Mouse (Mus musculus): Measurements from ENCODE around the gene Pfdn5.
"Not testable (repeated sequence)": the region's sequence is repeated elsewhere in the genome, so short reads cannot be mapped to it uniquely, and the experiment has no call there.

Gene Pfdn5

GRCm38 (mm10) chr15:102335925-102336324 lies 10.0 kb downstream of the Pfdn5 start:
- not testable (repeated sequence) for DNase-seq

GRCm38 (mm10) chr15:102336946-102337345 lies 11.0 kb downstream of the Pfdn5 start:
- DNase-seq = no peak

- DNase-seq = no peak
Observed at GRCm38 (mm10) chr15:102339612-102340011, 13.7 kb downstream of the Pfdn5 start.

- DNase-seq = no peak
Observed at GRCm38 (mm10) chr15:102341580-102341979, 15.7 kb downstream of the Pfdn5 start.

- DNase-seq = no peak
Observed at GRCm38 (mm10) chr15:102344490-102344889, 18.6 kb downstream of the Pfdn5 start.

GRCm38 (mm10) chr15:102346444-102346843 lies 20.5 kb downstream of the Pfdn5 start:
- DNase-seq = no peak

- peak; percentile 94 for DNase-seq
Observed at GRCm38 (mm10) chr15:102350138-102350941, 24.4 kb downstream of the Pfdn5 start, which contains the start of gene Aaas. Gene Aaas, minus strand, starts transcription at chr15:102350771.

GRCm38 (mm10) chr15:102350942-102351291 lies 25.0 kb downstream of the Pfdn5 start:
- DNase-seq = no peak

- no peak for DNase-seq
Observed at GRCm38 (mm10) chr15:102352177-102352576, 26.3 kb downstream of the Pfdn5 start.

GRCm38 (mm10) chr15:102353986-102354385 lies 28.1 kb downstream of the Pfdn5 start:
- no peak for DNase-seq

- DNase-seq = no peak
Observed at GRCm38 (mm10) chr15:102355134-102355870, 29.4 kb downstream of the Pfdn5 start.

GRCm38 (mm10) chr15:102355871-102356441 lies 30.0 kb downstream of the Pfdn5 start:
- DNase-seq = no peak

GRCm38 (mm10) chr15:102356501-102357325 lies 30.8 kb downstream of the Pfdn5 start:
- DNase-seq = no peak

- no peak for DNase-seq
Observed at GRCm38 (mm10) chr15:102358126-102358525, 32.2 kb downstream of the Pfdn5 start.

GRCm38 (mm10) chr15:102358834-102359233 lies 32.9 kb downstream of the Pfdn5 start:
- DNase-seq = no peak

GRCm38 (mm10) chr15:102362648-102363047 lies 36.7 kb downstream of the Pfdn5 start:
- DNase-seq = no peak

GRCm38 (mm10) chr15:102364678-102365077 lies 38.8 kb downstream of the Pfdn5 start:
- no peak for DNase-seq

- DNase-seq = no peak
Observed at GRCm38 (mm10) chr15:102366238-102366637, 40.3 kb downstream of the Pfdn5 start.

GRCm38 (mm10) chr15:102366733-102367344 lies 40.9 kb downstream of the Pfdn5 start, which contains the start of gene Sp7:
Gene Sp7, minus strand, starts transcription at chr15:102367182.
- no peak for DNase-seq

- no peak for DNase-seq
Observed at GRCm38 (mm10) chr15:102369972-102370371, 44.1 kb downstream of the Pfdn5 start.

GRCm38 (mm10) chr15:102370727-102371126 lies 44.8 kb downstream of the Pfdn5 start:
- no peak for DNase-seq

- DNase-seq = no peak
Observed at GRCm38 (mm10) chr15:102376453-102377162, 50.7 kb downstream of the Pfdn5 start.

All from cerebellum, adult 9-10 months (tissue).